Mouse (Mus musculus) E14TG2a.4 (cell line): ENCODE results near the gene Fbrsl1.

Experiments used
- H3K27me3 ChIP-seq: 2 replicates; pipeline ENCODE4 v1.6.1; 2014; ENCODE audit warnings: low read length, control low read depth; ENCODE audit not compliant: insufficient read depth
- H3K36me3 ChIP-seq: 2 replicates; pipeline ENCODE4 v1.6.1; 2014; ENCODE audit warnings: low read length, control low read depth; ENCODE audit not compliant: insufficient read depth
- H3K4me1 ChIP-seq: replicated peaks from 2 replicates; pipeline ENCODE4 v1.6.1; 2014; ENCODE audit warnings: low read depth, low read length, control low read depth
- H3K4me3 ChIP-seq: replicated peaks from 2 replicates; pipeline ENCODE4 v1.5.1; 2014; ENCODE audit warnings: mild to moderate bottlenecking, low read length
- H3K9me3 ChIP-seq: 2 replicates; pipeline ENCODE4 v1.6.1; 2014; ENCODE audit warnings: low read length, control low read depth
- CTCF ChIP-seq: conservative IDR thresholded peaks from 2 replicates; pipeline ENCODE4 v1.5.1; 2014; ENCODE audit warnings: low read length
- NANOG ChIP-seq: IDR thresholded peaks from 2 replicates; pipeline ENCODE4 v1.6.1; 2014; ENCODE audit warnings: borderline replicate concordance, low read length, mixed read lengths
- POU5F1 ChIP-seq: IDR thresholded peaks from 2 replicates; pipeline ENCODE4 v1.6.1; 2014; ENCODE audit warnings: low read length, borderline replicate concordance

The Fbrsl1 gene

GRCm38 (mm10) chr5:110378181-110378583 lies 70.1 kb downstream of the Fbrsl1 start:
- TF ChIP-seq CTCF (no peak), NANOG (no peak), POU5F1 (no peak)
- H3K36me3 ChIP-seq = peaks cover 68% of the 10 kb centered on the region
- H3K27me3 ChIP-seq = no peaks in the 10 kb centered on the region
- H3K4me3 ChIP-seq = peak overlapping the region; percentile 77
- H3K9me3 ChIP-seq = no peaks in the 10 kb centered on the region
- H3K4me1 ChIP-seq = peaks cover 37% of the 10 kb centered on the region

- H3K27me3 ChIP-seq = no peaks in the 10 kb centered on the region
- H3K36me3 ChIP-seq = peaks cover 65% of the 10 kb centered on the region
- peaks cover 37% of the 10 kb centered on the region for H3K4me1 ChIP-seq
- no peaks in the 10 kb centered on the region for H3K9me3 ChIP-seq
- H3K4me3 ChIP-seq = peak overlapping the region; percentile 77
- TF ChIP-seq CTCF = peak; percentile 89
- TF ChIP-seq POU5F1 = no peak
Measured at GRCm38 (mm10) chr5:110376802-110377433, 71.4 kb downstream of the Fbrsl1 start.

GRCm38 (mm10) chr5:110363822-110364545 lies 84.3 kb downstream of the Fbrsl1 start:
- no peaks in the 10 kb centered on the region for H3K9me3 ChIP-seq
- H3K4me1 ChIP-seq = peaks cover 38% of the 10 kb centered on the region
- H3K36me3 ChIP-seq = peaks cover 41% of the 10 kb centered on the region
- H3K27me3 ChIP-seq = peaks cover 5% of the 10 kb centered on the region; the same call in 1 of the 2 replicates
- H3K4me3 ChIP-seq = peak overlapping the region; percentile 86
- TF ChIP-seq CTCF (no peak; the same call in 1 of the 2 replicates), NANOG (no peak), POU5F1 (no peak)

- Histone ChIP-seq H3K4me1 (peaks cover 42% of the 10 kb centered on the region), H3K4me3 (peak overlapping the region; percentile 86), H3K27me3 (peaks cover 5% of the 10 kb centered on the region; the same call in 1 of the 2 replicates), H3K36me3 (peaks cover 36% of the 10 kb centered on the region), H3K9me3 (no peaks in the 10 kb centered on the region)
- TF ChIP-seq POU5F1 (no peak), CTCF (no peak), NANOG (no peak)
Measured at GRCm38 (mm10) chr5:110363179-110363821, 85.0 kb downstream of the Fbrsl1 start.

GRCm38 (mm10) chr5:110362813-110363178 lies 85.5 kb downstream of the Fbrsl1 start:
- peak overlapping the region; percentile 86 for H3K4me3 ChIP-seq

GRCm38 (mm10) chr5:110361465-110361864 lies 86.8 kb downstream of the Fbrsl1 start:
- Histone ChIP-seq H3K4me1 (peaks cover 49% of the 10 kb centered on the region), H3K36me3 (peaks cover 20% of the 10 kb centered on the region), H3K4me3 (no peak overlapping the region), H3K27me3 (peaks cover 5% of the 10 kb centered on the region; the same call in 1 of the 2 replicates), H3K9me3 (no peaks in the 10 kb centered on the region)
- no peak for TF ChIP-seq POU5F1
- no peak for TF ChIP-seq CTCF
- no peak for TF ChIP-seq NANOG

More at GRCm38 (mm10) chr5:110362813-110363178, 85.5 kb downstream of the Fbrsl1 start:
- no peaks in the 10 kb centered on the region for H3K9me3 ChIP-seq
- H3K36me3 ChIP-seq = peaks cover 32% of the 10 kb centered on the region
- TF ChIP-seq CTCF = no peak
- TF ChIP-seq POU5F1 = no peak
- no peak for TF ChIP-seq NANOG
- peaks cover 5% of the 10 kb centered on the region; the same call in 1 of the 2 replicates for H3K27me3 ChIP-seq
- H3K4me1 ChIP-seq = peaks cover 47% of the 10 kb centered on the region

- Histone ChIP-seq H3K36me3 (0 out of 2 replicates have a peak, but pooled peaks cover 4% of the 10 kb centered on the region), H3K4me1 (peaks cover 45% of the 10 kb centered on the region), H3K9me3 (no peaks in the 10 kb centered on the region), H3K4me3 (no peak overlapping the region), H3K27me3 (peaks cover 17% of the 10 kb centered on the region; the same call in 1 of the 2 replicates)
- TF ChIP-seq NANOG (no peak), CTCF (peak; percentile 89), POU5F1 (no peak)
Measured at GRCm38 (mm10) chr5:110357531-110358179, 90.6 kb downstream of the Fbrsl1 start.

- no peak for TF ChIP-seq NANOG
- TF ChIP-seq CTCF = peak; percentile 56
- TF ChIP-seq POU5F1 = no peak
- H3K4me1 ChIP-seq = peaks cover 37% of the 10 kb centered on the region
- H3K9me3 ChIP-seq = no peaks in the 10 kb centered on the region
- peaks cover 12% of the 10 kb centered on the region; the same call in 1 of the 2 replicates for H3K27me3 ChIP-seq
- H3K4me3 ChIP-seq = peak overlapping the region; percentile 50
- no peaks in the 10 kb centered on the region for H3K36me3 ChIP-seq
Measured at GRCm38 (mm10) chr5:110354716-110355115, 93.6 kb downstream of the Fbrsl1 start.
